Mouse (Mus musculus) embryo, embryonic 11 days (tissue): ENCODE measurements around the gene Cyp2u1.

ENCODE experiments used
- DNase-seq: peaks from one replicate; pipeline ENCODE4 v3.0.0-alpha.2; 2015

Gene Cyp2u1

DNA sequence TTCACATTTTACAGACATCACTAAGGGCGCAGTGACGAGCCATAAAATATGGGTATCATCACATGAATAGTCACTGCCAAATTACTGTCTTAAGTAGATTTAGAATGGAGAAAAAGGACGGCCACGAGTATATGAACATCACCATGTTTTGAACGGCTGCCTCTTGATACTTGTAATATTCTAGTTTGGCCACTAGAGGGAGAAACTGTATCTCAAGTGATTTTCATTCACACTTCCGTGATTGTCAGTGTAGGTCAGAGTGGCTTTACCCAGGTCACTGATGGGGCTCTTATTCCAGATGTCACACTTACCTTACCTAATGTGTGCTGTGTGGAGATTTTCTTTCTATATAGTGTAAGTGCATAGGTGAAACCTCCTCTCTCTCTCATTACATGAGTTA lies 3.1 kb downstream of the Cyp2u1 start:
- peak; percentile 72 for DNase-seq

DNA sequence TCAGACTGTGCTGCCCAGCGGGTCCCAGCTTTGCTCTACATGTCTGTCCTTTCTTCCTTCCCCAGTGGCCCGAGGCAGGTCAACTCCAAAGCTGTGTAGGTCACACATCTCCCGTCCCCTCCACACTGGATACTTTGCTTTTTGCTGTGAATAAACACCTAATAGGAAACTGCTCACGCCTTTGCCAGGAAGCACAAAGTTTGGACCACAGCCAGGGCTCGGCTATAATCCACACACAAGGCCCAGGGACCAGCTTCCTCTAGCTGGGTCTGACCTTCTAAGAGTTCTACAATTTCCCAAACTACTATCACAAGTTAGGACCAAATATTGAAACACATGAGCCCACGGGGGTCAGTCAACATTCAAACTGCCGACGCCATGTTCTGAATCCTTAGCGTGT lies 3.9 kb downstream of the Cyp2u1 start:
- DNase-seq: no peak

DNA sequence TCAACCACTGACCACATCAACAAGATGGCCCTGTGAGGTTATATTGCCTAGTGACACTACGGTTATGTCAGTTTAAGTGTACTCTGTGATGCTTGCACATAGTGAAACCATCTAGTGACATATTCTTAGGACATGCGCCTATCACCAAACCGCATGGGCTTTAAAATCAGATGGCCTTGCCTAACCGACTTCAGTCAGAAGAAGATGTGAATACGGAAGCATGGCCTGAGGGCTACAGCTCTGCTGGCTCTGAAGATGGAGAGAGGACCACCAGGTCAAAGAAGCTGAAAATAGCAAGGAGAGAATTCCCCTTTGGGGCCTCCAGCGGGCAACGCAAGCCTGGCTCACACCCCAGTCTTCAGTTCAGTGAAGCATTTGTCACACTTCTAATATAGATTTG lies 6.1 kb downstream of the Cyp2u1 start:
- no peak for DNase-seq

GRCm38 (mm10) chr3:131295513-131296200 lies 7.4 kb downstream of the Cyp2u1 start:
- no peak for DNase-seq

DNA sequence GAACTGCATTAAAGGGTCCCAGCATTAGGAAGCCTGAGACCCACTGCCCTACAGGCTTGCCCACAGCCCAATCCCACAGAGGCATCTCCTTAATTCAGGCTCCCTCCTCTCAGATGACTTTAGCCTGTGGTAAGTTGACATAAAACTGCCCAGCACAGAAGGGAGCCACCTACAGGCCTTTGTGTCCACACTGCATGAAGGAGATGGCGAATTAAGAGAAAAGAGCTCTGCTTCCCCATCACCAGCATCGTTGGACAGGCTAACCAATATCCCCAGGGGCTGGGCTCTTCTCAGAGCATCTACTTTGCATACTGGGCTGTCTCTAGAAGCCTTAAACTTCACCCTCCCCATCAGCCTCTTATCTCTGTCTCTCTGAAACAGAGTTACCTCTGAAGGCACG lies 8.5 kb downstream of the Cyp2u1 start:
- DNase-seq: no peak

DNA sequence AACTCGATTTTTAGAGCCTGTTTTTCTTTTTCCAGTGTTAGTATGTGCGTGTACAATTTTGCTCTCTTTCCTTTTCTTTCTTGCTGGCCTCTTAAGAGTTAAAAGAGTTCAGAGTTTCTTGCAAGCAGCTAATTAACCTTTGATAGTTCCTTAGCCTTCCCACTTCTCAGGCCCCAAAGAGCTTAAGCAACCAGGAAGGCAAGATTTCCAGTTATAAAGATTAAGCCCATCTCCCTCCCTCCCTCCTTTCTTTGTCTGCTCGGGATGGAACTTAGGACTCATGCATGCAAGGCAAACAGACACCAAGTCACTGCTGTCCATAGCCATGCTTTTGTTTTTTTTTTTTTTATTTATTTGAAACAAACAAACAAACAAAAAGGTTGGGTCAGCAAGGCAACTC lies 10.1 kb downstream of the Cyp2u1 start:
- DNase-seq: no peak

GRCm38 (mm10) chr3:131292349-131292748 lies 10.7 kb downstream of the Cyp2u1 start:
- DNase-seq: no peak

DNA sequence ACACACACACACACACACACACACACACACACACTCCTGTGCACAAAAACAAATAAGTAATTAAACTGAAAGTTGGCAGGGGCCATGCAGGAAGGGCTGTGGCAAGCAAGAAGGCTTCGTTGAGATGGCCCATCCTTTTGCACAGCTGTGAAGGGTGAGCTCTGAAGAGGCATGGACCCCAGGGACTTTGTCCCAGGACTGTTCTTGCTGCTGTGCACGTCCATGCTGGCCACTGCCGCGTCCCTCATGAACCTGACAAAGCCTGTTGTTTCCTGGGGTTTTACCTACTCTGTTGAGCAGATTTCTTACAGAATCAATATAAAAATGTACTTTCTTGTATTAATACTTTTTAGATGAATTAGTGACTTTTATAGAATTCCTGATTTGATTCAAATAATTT lies 11.1 kb downstream of the Cyp2u1 start:
- no peak for DNase-seq

- no peak for DNase-seq
Observed at GRCm38 (mm10) chr3:131274151-131274550, 28.9 kb downstream of the Cyp2u1 start.

DNA sequence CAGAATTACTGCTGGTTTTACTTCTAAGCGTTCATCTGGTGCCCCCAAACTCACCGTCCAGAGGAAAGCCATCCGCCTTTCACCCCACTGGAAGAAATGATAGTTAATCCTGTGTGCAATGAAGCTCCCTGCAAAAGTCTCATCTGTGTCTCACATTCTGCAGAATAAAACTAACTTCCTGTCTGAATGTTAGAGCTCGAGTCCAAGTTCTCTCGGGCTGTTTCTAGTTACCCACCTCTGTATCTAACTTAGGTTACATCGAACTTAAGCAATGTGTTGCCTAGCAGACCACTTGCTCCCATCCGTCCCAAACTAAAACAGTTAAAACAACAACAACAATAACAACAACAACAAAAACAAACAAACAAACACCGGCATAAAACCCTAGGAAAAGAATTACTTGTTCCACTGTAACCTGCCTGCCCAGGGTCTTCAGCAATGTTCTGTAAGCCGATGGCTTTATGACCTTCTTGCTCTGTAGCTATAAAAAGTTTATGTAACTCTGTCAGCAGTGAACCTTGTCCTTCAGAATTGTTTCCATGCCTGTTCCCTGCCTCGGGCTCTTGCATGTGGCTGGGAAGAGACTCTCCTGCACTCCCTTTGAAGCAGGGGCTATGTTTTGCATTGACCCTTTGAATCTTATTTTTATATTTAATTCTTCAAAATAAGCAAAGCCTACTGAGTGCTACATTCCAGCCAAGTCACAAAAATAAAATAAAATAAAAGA lies 30.5 kb downstream of the Cyp2u1 start:
- peak; percentile 28 for DNase-seq

GRCm38 (mm10) chr3:131271559-131272373 lies 31.3 kb downstream of the Cyp2u1 start, which contains the start of gene Hadh:
TSS of gene Hadh (minus strand) at chr3:131272101.
- DNase-seq: peak; percentile 91

DNA sequence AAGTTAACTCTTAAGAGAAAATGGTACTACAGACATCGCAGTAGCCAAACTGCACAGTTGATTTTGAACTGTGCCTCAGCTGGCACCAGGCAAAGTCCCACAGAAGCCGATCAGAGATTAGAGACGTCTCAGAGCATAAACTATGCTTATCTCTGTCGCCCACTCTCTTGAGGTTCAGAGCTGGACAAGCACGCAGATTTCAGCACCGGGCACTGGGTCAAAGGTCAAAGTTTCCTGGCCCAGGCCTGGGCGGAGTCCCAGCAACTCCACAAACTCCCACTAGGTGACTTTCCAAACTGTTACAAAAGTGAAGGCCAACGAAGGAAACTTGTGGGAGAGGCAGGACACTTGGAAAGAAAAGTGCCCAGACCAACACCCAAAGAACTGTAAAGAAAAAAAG lies 31.9 kb downstream of the Cyp2u1 start:
- DNase-seq: peak; percentile 83

- DNase-seq: peak; percentile 14
Observed at GRCm38 (mm10) chr3:131270381-131270780, 32.6 kb downstream of the Cyp2u1 start.

DNA sequence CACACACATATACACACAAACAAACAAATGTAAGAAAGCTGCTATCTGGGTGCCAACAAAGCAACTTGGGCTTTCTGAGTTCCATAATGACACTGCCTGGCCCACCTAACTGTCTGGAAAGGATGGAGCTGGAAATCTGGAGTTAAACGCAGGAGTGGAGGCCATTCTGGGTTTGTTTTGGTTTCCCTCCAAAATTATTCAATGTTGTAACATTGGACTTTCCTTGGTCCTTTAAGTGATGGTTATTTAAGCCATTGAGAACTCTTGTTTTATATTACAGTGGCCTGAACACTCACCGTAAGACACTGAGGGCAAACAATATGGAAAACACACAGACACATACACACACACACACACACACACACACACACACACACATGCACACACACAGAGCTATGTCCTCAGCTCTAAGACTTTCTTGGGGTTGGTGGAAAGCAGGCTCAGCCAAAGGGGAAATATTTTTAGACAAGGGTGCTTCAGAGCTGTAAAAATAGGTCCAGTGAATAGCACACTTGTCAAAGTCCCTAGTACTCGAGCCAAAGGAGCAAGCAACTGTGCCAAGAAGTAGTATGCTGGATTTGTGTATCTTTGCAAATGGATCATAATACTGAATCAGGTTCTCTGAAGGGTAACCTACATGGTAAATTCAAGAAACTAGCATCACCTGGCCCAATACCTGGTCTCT lies 36.5 kb downstream of the Cyp2u1 start:
- no peak for DNase-seq

DNA sequence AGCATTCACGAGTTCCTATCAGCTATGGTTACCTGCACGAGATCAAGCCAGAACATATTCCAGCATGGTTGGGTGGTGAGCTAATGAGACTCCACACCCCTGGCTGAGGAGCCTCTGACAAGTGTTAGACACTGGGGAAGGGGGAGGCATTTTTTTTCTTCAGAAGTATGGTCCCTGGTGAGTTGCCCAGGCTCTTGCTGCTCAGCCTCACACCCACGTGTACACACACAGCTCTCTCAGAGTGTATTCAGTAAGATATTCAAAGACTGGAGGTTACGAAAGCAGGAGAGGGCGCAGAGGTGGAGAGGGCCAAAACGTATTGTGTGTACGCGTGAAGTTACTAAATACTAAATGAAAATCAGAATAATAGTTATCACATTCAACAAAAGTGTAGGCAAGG lies 37.5 kb downstream of the Cyp2u1 start:
- no peak for DNase-seq

DNA sequence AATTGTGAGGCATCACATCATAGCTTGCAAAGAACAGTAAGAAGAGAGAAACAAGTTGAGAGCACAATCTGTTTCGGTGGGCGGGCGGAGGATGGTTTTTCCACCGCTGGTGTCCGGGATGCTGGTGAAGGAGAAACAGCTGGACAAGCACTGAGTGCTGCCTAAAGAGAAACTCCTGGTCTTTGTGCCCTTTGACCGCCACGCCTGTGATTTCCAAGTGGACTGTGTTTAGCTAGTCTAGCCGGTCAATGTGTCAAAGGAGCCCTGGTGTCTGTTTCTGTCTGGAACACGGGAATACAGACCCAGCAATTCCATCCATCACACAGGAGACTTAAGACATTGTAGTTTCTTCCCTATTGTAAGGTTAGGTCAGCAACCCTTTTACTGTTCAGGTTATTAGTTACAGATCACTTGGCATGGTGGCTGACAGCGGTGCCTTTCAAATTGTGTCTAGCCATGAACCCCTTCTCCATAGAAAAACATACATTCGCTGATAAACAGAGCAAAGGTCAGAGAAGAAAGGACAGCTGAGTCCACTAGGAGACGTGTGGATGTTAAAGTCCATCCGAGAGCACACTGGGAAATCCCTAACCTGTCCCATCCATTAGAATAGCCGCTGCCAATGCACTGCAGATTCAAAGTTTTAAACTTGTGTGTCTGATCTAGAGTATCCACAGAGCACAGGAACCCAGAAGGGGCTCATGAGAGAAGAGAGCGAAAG lies 39.1 kb downstream of the Cyp2u1 start:
- peak; percentile 34 for DNase-seq

DNA sequence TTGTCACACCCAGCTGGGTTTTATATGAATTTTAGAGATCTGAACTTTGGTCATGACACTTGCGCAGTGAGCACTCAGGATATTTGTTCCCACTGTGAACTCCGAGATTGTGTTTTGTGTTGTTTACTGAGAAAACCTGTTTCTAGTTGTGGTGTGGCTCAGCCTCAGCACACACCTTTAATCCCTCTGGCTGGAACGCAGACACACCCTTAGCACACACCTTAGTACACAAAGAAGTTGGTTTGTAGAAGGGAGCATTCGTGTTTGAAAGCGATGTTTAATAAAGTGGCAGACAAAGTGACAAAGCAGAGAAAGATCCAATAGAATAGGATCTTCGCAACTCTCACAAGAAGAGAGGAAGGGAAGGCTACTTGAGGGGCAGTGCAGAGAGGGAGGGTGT lies 42.6 kb downstream of the Cyp2u1 start:
- DNase-seq: no peak

- no peak for DNase-seq
Observed at GRCm38 (mm10) chr3:131259392-131259965, 43.5 kb downstream of the Cyp2u1 start.

GRCm38 (mm10) chr3:131258921-131259320 lies 44.1 kb downstream of the Cyp2u1 start:
- no peak for DNase-seq

- no peak for DNase-seq
Observed at GRCm38 (mm10) chr3:131255399-131255981, 47.5 kb downstream of the Cyp2u1 start.

- DNase-seq: no peak
Observed at GRCm38 (mm10) chr3:131254991-131255390, 48.0 kb downstream of the Cyp2u1 start.

GRCm38 (mm10) chr3:131251601-131252000 lies 51.4 kb downstream of the Cyp2u1 start:
- DNase-seq: no peak
